Mouse (Mus musculus) embryonic facial prominence, embryonic 12.5 days (tissue): ENCODE data around the gene Dlg1. TPM values are rescaled to one million over a fixed set of nuclear protein-coding genes. Genes with fewer than 3 reads are reported as not detected.
A peak's percentile ranks its signal among the peaks of the same experiment; 100 is the strongest.

ENCODE experiments used
- ATAC-seq: fragments of 200-750 bp; cut with Nextera tagmentation; 2 replicates; pipeline ENCODE4 v1.8.0; 2017; ENCODE audit not compliant: insufficient number of reproducible peaks, insufficient read depth, low FRiP score, low TSS enrichment
- H3K27ac ChIP-seq: fragments of 300-500 bp; sonication (generic); 2 replicates; pipeline ENCODE4 v1.5.1; 2016; ENCODE audit warnings: mild to moderate bottlenecking
- H3K27me3 ChIP-seq: fragments of 300-500 bp; sonication (generic); 2 replicates; pipeline ENCODE4 v1.6.1; 2016; ENCODE audit warnings: mild to moderate bottlenecking, moderate library complexity
- H3K36me3 ChIP-seq: fragments of 300-500 bp; sonication (generic); 2 replicates; pipeline ENCODE4 v1.6.1; 2016; ENCODE audit warnings: mild to moderate bottlenecking
- H3K4me1 ChIP-seq: fragments of 300-500 bp; sonication (generic); 2 replicates; pipeline ENCODE4 v1.6.1; 2016
- H3K4me2 ChIP-seq: fragments of 300-500 bp; sonication (generic); replicated peaks from 2 replicates; pipeline ENCODE4 v1.6.1; 2016; ENCODE audit warnings: mild to moderate bottlenecking, moderate library complexity
- H3K4me3 ChIP-seq: fragments of 300-500 bp; sonication (generic); 2 replicates; pipeline ENCODE4 v1.5.1; 2016; ENCODE audit warnings: mild to moderate bottlenecking
- H3K9ac ChIP-seq: fragments of 300-500 bp; sonication (generic); 2 replicates; pipeline ENCODE4 v1.6.1; 2016; ENCODE audit warnings: mild to moderate bottlenecking, moderate library complexity
- H3K9me3 ChIP-seq: fragments of 300-500 bp; sonication (generic); 2 replicates; pipeline ENCODE4 v1.6.1; 2016; ENCODE audit warnings: mild to moderate bottlenecking, moderate library complexity
- WGBS: fragments of 180-500 bp; shearing (Covaris S2); methylation state at CpG from one replicate; pipeline ENCODE4 v1.1.7; 2016; 5-methylcytosine and 5-hydroxymethylcytosine counted together
- polyA plus RNA-seq: library from polyadenylated mRNA; unstranded; fragments of >200 nt; fragmentation: Nextera tagmentation; extraction: Ambion mirVana; gene quantifications from 2 replicates; pipeline ENCODE4 v1.2.1, GENCODE M21; 2016

The Dlg1 gene
- polyA plus RNA-seq, 1 experiment from 2014 or later: 43.5 TPM

GRCm38 (mm10) chr16:31790056-31790455 is 126.8 kb downstream of the Dlg1 start:
- no peak overlapping the region for H3K4me3 ChIP-seq
- WGBS: 93% methylated on average over 9 of the region's 9 CpGs
- ATAC-seq: no peak
- H3K27ac ChIP-seq: no peak overlapping the region
- no peak overlapping the region for H3K4me2 ChIP-seq
- H3K9ac ChIP-seq: no peak overlapping the region
- no peaks in the 10 kb centered on the region for H3K9me3 ChIP-seq
- H3K36me3 ChIP-seq: peaks cover 23% of the 10 kb centered on the region
- H3K4me1 ChIP-seq: no peaks in the 10 kb centered on the region
- no peaks in the 10 kb centered on the region for H3K27me3 ChIP-seq

- H3K4me2 ChIP-seq: no peak overlapping the region
- no peak overlapping the region for H3K27ac ChIP-seq
- no peak overlapping the region for H3K9ac ChIP-seq
- H3K36me3 ChIP-seq: peaks cover 21% of the 10 kb centered on the region
- no peak for ATAC-seq
- H3K4me3 ChIP-seq: no peak overlapping the region
- no peaks in the 10 kb centered on the region for H3K4me1 ChIP-seq
- H3K9me3 ChIP-seq: no peaks in the 10 kb centered on the region
- no peaks in the 10 kb centered on the region for H3K27me3 ChIP-seq
- 66% methylated on average over 3 of the region's 3 CpGs for WGBS
These were observed 140.4 kb downstream of the Dlg1 start for GRCm38 (mm10) chr16:31803644-31804043.

GRCm38 (mm10) chr16:31826049-31826448 is 162.8 kb downstream of the Dlg1 start:
- Histone ChIP-seq H3K4me3 (no peak overlapping the region), H3K9me3 (no peaks in the 10 kb centered on the region), H3K36me3 (0 out of 2 replicates have a peak, but pooled peaks cover 10% of the 10 kb centered on the region), H3K27ac (no peak overlapping the region), H3K9ac (no peak overlapping the region), H3K4me2 (no peak overlapping the region), H3K4me1 (no peaks in the 10 kb centered on the region), H3K27me3 (no peaks in the 10 kb centered on the region)
- 62% methylated on average over 4 of the region's 4 CpGs for WGBS
- ATAC-seq: no peak

GRCm38 (mm10) chr16:31830726-31831125 is 167.5 kb downstream of the Dlg1 start:
- WGBS: 89% methylated on average over 4 of the region's 4 CpGs
- no peaks in the 10 kb centered on the region for H3K27me3 ChIP-seq
- H3K4me2 ChIP-seq: no peak overlapping the region
- no peak overlapping the region for H3K4me3 ChIP-seq
- 0 out of 2 replicates have a peak, but pooled peaks cover 4% of the 10 kb centered on the region for H3K4me1 ChIP-seq
- H3K27ac ChIP-seq: no peak overlapping the region
- H3K9me3 ChIP-seq: no peaks in the 10 kb centered on the region
- H3K36me3 ChIP-seq: 0 out of 2 replicates have a peak, but pooled peaks cover 11% of the 10 kb centered on the region
- no peak for ATAC-seq
- H3K9ac ChIP-seq: no peak overlapping the region

- 91% methylated on average over 10 of the region's 10 CpGs for WGBS
- Histone ChIP-seq H3K4me3 (no peak overlapping the region), H3K27ac (no peak overlapping the region), H3K4me1 (0 out of 2 replicates have a peak, but pooled peaks cover 4% of the 10 kb centered on the region), H3K36me3 (peaks cover 15% of the 10 kb centered on the region), H3K4me2 (no peak overlapping the region), H3K9me3 (no peaks in the 10 kb centered on the region), H3K9ac (no peak overlapping the region), H3K27me3 (no peaks in the 10 kb centered on the region)
- no peak for ATAC-seq
These were observed 169.6 kb downstream of the Dlg1 start for GRCm38 (mm10) chr16:31832630-31833422.

GRCm38 (mm10) chr16:31834011-31834584 is 170.9 kb downstream of the Dlg1 start:
- H3K4me3 ChIP-seq: no peak overlapping the region
- peaks cover 26% of the 10 kb centered on the region for H3K36me3 ChIP-seq
- no peak overlapping the region for H3K4me2 ChIP-seq
- H3K9ac ChIP-seq: no peak overlapping the region
- no peak for ATAC-seq
- WGBS: 65% methylated on average over 7 of the region's 7 CpGs
- H3K27me3 ChIP-seq: no peaks in the 10 kb centered on the region
- H3K4me1 ChIP-seq: 0 out of 2 replicates have a peak, but pooled peaks cover 4% of the 10 kb centered on the region
- H3K27ac ChIP-seq: peak overlapping the region; percentile 19; the same call in 1 of the 2 replicates
- H3K9me3 ChIP-seq: no peaks in the 10 kb centered on the region

GRCm38 (mm10) chr16:31834662-31835318 is 171.5 kb downstream of the Dlg1 start:
- H3K27me3 ChIP-seq: no peaks in the 10 kb centered on the region
- WGBS: 78% methylated on average over 2 of the region's 2 CpGs
- H3K36me3 ChIP-seq: peaks cover 25% of the 10 kb centered on the region
- H3K4me3 ChIP-seq: no peak overlapping the region
- no peak for ATAC-seq
- H3K9ac ChIP-seq: no peak overlapping the region
- H3K27ac ChIP-seq: no peak overlapping the region
- H3K4me1 ChIP-seq: 0 out of 2 replicates have a peak, but pooled peaks cover 4% of the 10 kb centered on the region
- no peak overlapping the region for H3K4me2 ChIP-seq
- H3K9me3 ChIP-seq: no peaks in the 10 kb centered on the region

GRCm38 (mm10) chr16:31837362-31837761 is 174.1 kb downstream of the Dlg1 start:
- H3K27ac ChIP-seq: no peak overlapping the region
- H3K9me3 ChIP-seq: no peaks in the 10 kb centered on the region
- H3K27me3 ChIP-seq: no peaks in the 10 kb centered on the region
- 89% methylated on average over 3 of the region's 3 CpGs for WGBS
- no peak overlapping the region for H3K4me2 ChIP-seq
- ATAC-seq: no peak
- H3K9ac ChIP-seq: no peak overlapping the region
- no peak overlapping the region for H3K4me3 ChIP-seq
- peaks cover 19% of the 10 kb centered on the region for H3K36me3 ChIP-seq
- H3K4me1 ChIP-seq: 0 out of 2 replicates have a peak, but pooled peaks cover 4% of the 10 kb centered on the region

- Histone ChIP-seq H3K4me2 (no peak overlapping the region), H3K27ac (no peak overlapping the region), H3K4me1 (no peaks in the 10 kb centered on the region), H3K27me3 (no peaks in the 10 kb centered on the region), H3K36me3 (0 out of 2 replicates have a peak, but pooled peaks cover 6% of the 10 kb centered on the region), H3K4me3 (no peak overlapping the region), H3K9me3 (no peaks in the 10 kb centered on the region), H3K9ac (no peak overlapping the region)
- 83% methylated on average over 3 of the region's 3 CpGs for WGBS
- no peak for ATAC-seq
These were observed 181.0 kb downstream of the Dlg1 start for GRCm38 (mm10) chr16:31844246-31844645.

- H3K9ac ChIP-seq: no peak overlapping the region
- no peaks in the 10 kb centered on the region for H3K4me1 ChIP-seq
- ATAC-seq: no peak
- H3K9me3 ChIP-seq: no peaks in the 10 kb centered on the region
- no peaks in the 10 kb centered on the region for H3K27me3 ChIP-seq
- WGBS: 80% methylated on average over 10 of the region's 10 CpGs
- H3K4me3 ChIP-seq: no peak overlapping the region
- H3K4me2 ChIP-seq: no peak overlapping the region
- H3K36me3 ChIP-seq: peaks cover 9% of the 10 kb centered on the region; the same call in 1 of the 2 replicates
- H3K27ac ChIP-seq: no peak overlapping the region
These were observed 183.5 kb downstream of the Dlg1 start for GRCm38 (mm10) chr16:31846763-31847162.

GRCm38 (mm10) chr16:31863920-31864319 is 200.7 kb downstream of the Dlg1 start:
- no peak overlapping the region for H3K9ac ChIP-seq
- no peak for ATAC-seq
- no peaks in the 10 kb centered on the region for H3K27me3 ChIP-seq
- H3K4me2 ChIP-seq: no peak overlapping the region
- H3K4me3 ChIP-seq: no peak overlapping the region
- H3K27ac ChIP-seq: no peak overlapping the region
- 93% methylated on average over 5 of the region's 5 CpGs for WGBS
- peaks cover 67% of the 10 kb centered on the region for H3K36me3 ChIP-seq
- no peaks in the 10 kb centered on the region for H3K4me1 ChIP-seq
- H3K9me3 ChIP-seq: peaks cover 8% of the 10 kb centered on the region; the same call in 1 of the 2 replicates
